Mouse (Mus musculus) hindbrain, embryonic 15.5 days (tissue): ENCODE data around the gene Surf6. TPM values are rescaled to one million over a fixed set of nuclear protein-coding genes. Genes with fewer than 3 reads are reported as not detected.

Experiments used
- ATAC-seq: fragments of 200-750 bp; cut with Nextera tagmentation; 2 replicates; pipeline ENCODE4 v1.8.0; 2017; ENCODE audit warnings: low read depth, moderate number of reproducible peaks, moderate TSS enrichment; ENCODE audit not compliant: low FRiP score
- H3K27ac ChIP-seq: fragments of 300-500 bp; sonication (generic); replicated peaks from 2 replicates; pipeline ENCODE4 v1.5.1; 2015; ENCODE audit warnings: mild to moderate bottlenecking, inconsistent platforms
- H3K27me3 ChIP-seq: fragments of 300-500 bp; sonication (generic); 2 replicates; pipeline ENCODE4 v1.6.1; 2015; ENCODE audit warnings: control low read depth, inconsistent platforms
- H3K36me3 ChIP-seq: fragments of 300-500 bp; sonication (generic); 2 replicates; pipeline ENCODE4 v1.6.1; 2015; ENCODE audit warnings: control low read depth, inconsistent platforms
- H3K4me1 ChIP-seq: fragments of 300-500 bp; sonication (generic); replicated peaks from 2 replicates; pipeline ENCODE4 v1.6.1; 2015; ENCODE audit warnings: control low read depth, inconsistent platforms
- H3K4me2 ChIP-seq: fragments of 300-500 bp; sonication (generic); 2 replicates; pipeline ENCODE4 v1.6.1; 2015; ENCODE audit warnings: moderate library complexity, mild to moderate bottlenecking, inconsistent platforms
- H3K4me3 ChIP-seq: fragments of 300-500 bp; sonication (generic); 2 replicates; pipeline ENCODE4 v1.5.1; 2015; ENCODE audit warnings: mild to moderate bottlenecking, inconsistent platforms
- H3K9ac ChIP-seq: fragments of 300-500 bp; sonication (generic); 2 replicates; pipeline ENCODE4 v1.6.1; 2015; ENCODE audit warnings: inconsistent platforms
- H3K9me3 ChIP-seq: fragments of 300-500 bp; sonication (generic); 2 replicates; pipeline ENCODE4 v1.6.1; 2016; ENCODE audit warnings: control low read depth, inconsistent platforms
- WGBS: fragments of 180-500 bp; shearing (Covaris S2); methylation state at CpG from one replicate; pipeline ENCODE4 v1.1.7; 2015; 5-methylcytosine and 5-hydroxymethylcytosine counted together
- polyA plus RNA-seq: library from polyadenylated mRNA; unstranded; fragments of >200 nt; fragmentation: Nextera tagmentation; extraction: Ambion mirVana; gene quantifications from 2 replicates; pipeline ENCODE4 v1.2.1, GENCODE M21; 2015

Surf6 gene
- polyA plus RNA-seq, 1 experiment from 2014 or later, result 28.9 TPM

DNA sequence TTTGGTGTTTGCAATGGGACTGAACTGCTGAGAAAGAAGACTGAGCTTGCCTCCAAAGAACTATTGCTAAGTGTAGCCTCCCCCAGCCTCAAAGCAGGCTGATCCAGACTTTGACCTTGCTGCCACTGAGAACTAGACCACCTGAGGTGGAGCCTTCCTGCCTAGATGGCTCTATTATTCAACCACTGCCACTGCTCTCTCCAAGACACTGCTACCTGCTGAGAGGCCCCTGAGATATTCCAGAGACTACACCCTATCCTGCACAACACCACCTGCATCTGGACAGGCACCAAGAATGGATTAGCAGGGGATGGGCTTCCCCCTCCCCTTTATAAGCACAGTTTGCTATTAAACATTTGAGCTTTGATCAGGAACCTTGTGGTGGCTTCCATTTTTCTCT lies 24.1 kb downstream of the Surf6 start:
- Histone ChIP-seq H3K4me1 (no peaks in the 10 kb centered on the region), H3K9ac (no peak overlapping the region), H3K4me2 (no peak overlapping the region), H3K9me3 (no peaks in the 10 kb centered on the region), H3K4me3 (no peak overlapping the region), H3K27me3 (no peaks in the 10 kb centered on the region), H3K36me3 (no peaks in the 10 kb centered on the region), H3K27ac (no peak overlapping the region)
- no peak for ATAC-seq

GRCm38 (mm10) chr2:26870666-26871065 lies 32.0 kb downstream of the Surf6 start:
- no peak overlapping the region for H3K4me3 ChIP-seq
- WGBS, result 63% methylated on average over 6 of the region's 6 CpGs
- no peak overlapping the region for H3K9ac ChIP-seq
- no peaks in the 10 kb centered on the region for H3K36me3 ChIP-seq
- no peak for ATAC-seq
- no peaks in the 10 kb centered on the region for H3K27me3 ChIP-seq
- no peaks in the 10 kb centered on the region for H3K9me3 ChIP-seq
- H3K4me2 ChIP-seq, result no peak overlapping the region
- no peak overlapping the region for H3K27ac ChIP-seq
- no peaks in the 10 kb centered on the region for H3K4me1 ChIP-seq

GRCm38 (mm10) chr2:26864879-26865278 lies 37.8 kb downstream of the Surf6 start, which contains the start of gene Abo:
Gene Abo, minus strand, starts transcription at chr2:26864979.
- Histone ChIP-seq H3K9me3 (no peaks in the 10 kb centered on the region), H3K36me3 (no peaks in the 10 kb centered on the region), H3K27ac (no peak within 1 kb of the TSS), H3K4me3 (no peak within 1 kb of the TSS), H3K9ac (no peak within 1 kb of the TSS), H3K4me2 (no peak within 1 kb of the TSS), H3K4me1 (no peaks in the 10 kb centered on the region), H3K27me3 (no peaks in the 10 kb centered on the region)
- 72% methylated on average over 3 of the region's 3 CpGs for WGBS
- ATAC-seq, result no peak

DNA sequence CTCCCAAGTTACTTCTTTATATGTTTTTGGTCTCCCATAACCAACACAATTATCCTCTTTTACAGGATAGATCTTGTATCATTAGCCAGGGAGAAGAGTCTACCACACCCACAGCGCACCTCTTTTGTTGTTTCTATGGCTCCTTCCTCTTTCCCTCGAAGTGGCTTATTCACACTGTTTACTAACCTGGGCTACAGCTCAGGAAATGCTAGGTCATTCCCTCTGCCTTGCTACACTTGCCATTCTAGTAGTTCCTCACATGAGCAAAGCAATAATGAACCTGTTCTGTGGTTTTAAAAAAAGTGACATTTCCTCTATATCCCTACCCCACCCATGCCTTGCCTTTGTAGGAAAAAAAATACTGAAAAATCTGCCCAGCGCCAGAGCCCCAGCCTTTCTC lies 39.8 kb downstream of the Surf6 start:
- Histone ChIP-seq H3K4me1 (no peaks in the 10 kb centered on the region), H3K9ac (no peak overlapping the region), H3K27ac (no peak overlapping the region), H3K9me3 (no peaks in the 10 kb centered on the region), H3K36me3 (no peaks in the 10 kb centered on the region), H3K4me3 (no peak overlapping the region), H3K4me2 (no peak overlapping the region), H3K27me3 (no peaks in the 10 kb centered on the region)
- WGBS, result 86% methylated on average over 3 of the region's 3 CpGs
- ATAC-seq, result no peak

DNA sequence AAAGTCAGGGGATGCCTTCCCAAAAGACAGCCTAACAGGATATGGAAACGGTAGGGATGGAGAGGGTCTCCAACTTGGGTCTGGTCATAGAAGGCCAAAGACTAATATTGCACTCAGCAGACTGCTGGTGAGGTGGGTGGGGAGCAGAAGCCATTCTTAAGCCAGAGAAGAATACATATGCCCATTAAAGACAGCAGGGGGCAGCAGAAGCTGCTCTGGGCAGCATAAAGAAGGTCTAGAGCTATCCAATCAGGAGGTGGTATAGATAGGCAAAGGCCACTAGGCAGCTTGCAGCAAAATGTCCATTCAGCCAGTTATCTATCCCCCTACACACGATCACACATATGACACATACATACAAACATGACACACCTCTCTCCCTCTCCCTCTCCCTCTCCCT lies 55.0 kb downstream of the Surf6 start:
- no peak overlapping the region for H3K4me2 ChIP-seq
- no peak overlapping the region for H3K4me3 ChIP-seq
- no peaks in the 10 kb centered on the region for H3K36me3 ChIP-seq
- WGBS, result 69% methylated on average over 2 of the region's 2 CpGs
- no peak overlapping the region for H3K27ac ChIP-seq
- no peak for ATAC-seq
- H3K27me3 ChIP-seq, result no peaks in the 10 kb centered on the region
- no peaks in the 10 kb centered on the region for H3K9me3 ChIP-seq
- H3K9ac ChIP-seq, result no peak overlapping the region
- H3K4me1 ChIP-seq, result no peaks in the 10 kb centered on the region

Other genes starting within 250 kb of the Surf6 start
- not detected in 2 replicates for gene Lcn4, start 231.6 kb downstream of the Surf6 start, polyA plus RNA-seq
- gene Abo, start 37.9 kb downstream of the Surf6 start, polyA plus RNA-seq, result 0.08 TPM in 1 of 2 replicates, not detected in the other
- 126 TPM in 2 replicates for gene Med22, start 7.8 kb upstream of the Surf6 start, polyA plus RNA-seq
- 390 and 399 TPM in 2 replicates for gene Rpl7a, start 7.9 kb upstream of the Surf6 start, polyA plus RNA-seq
- gene Surf2, start 13.5 kb upstream of the Surf6 start, polyA plus RNA-seq, result 56.9 and 57.2 TPM in 2 replicates
- 84.8 and 87.1 TPM in 2 replicates for gene Surf1, start 13.7 kb upstream of the Surf6 start, polyA plus RNA-seq
- 111 and 114 TPM in 2 replicates for gene Surf4, start 31.0 kb upstream of the Surf6 start, polyA plus RNA-seq
- 0.12 TPM in 1 of 2 replicates, not detected in the other for gene Stkld1, start 31.2 kb upstream of the Surf6 start, polyA plus RNA-seq
- gene Rexo4, start 61.5 kb upstream of the Surf6 start, polyA plus RNA-seq, result 37.9 and 39.3 TPM in 2 replicates
- gene Adamts13, start 70.5 kb upstream of the Surf6 start, polyA plus RNA-seq, result not detected in 2 replicates
- gene Cacfd1, start 107.0 kb upstream of the Surf6 start, polyA plus RNA-seq, result 103 and 105 TPM in 2 replicates
- gene Slc2a6, start 125.1 kb upstream of the Surf6 start, polyA plus RNA-seq, result 13.8 and 14.1 TPM in 2 replicates
- 0.22 and 0.35 TPM in 2 replicates for gene Mymk, start 169.3 kb upstream of the Surf6 start, polyA plus RNA-seq
- 8.0 and 10.4 TPM in 2 replicates for gene Adamtsl2, start 176.5 kb upstream of the Surf6 start, polyA plus RNA-seq
- 7.7 and 9.6 TPM in 2 replicates for gene Fam163b, start 239.6 kb upstream of the Surf6 start, polyA plus RNA-seq